Mouse (Mus musculus): ENCODE results near the gene Ephb2.
A peak's percentile ranks its signal among the peaks of the same experiment; 100 is the strongest.

Ephb2 gene

GRCm38 (mm10) chr4:136697325-136697724, 138.5 kb downstream of the Ephb2 start:
- no peak for DNase-seq

- peak; percentile 81 to 86 for DNase-seq
These were observed 139.3 kb downstream of the Ephb2 start for GRCm38 (mm10) chr4:136696381-136696925.

- no peak for DNase-seq
These were observed 140.1 kb downstream of the Ephb2 start for GRCm38 (mm10) chr4:136695696-136696095.

- no peak for DNase-seq
These were observed 145.8 kb downstream of the Ephb2 start for GRCm38 (mm10) chr4:136690034-136690433.

- DNase-seq, result no peak
These were observed 147.7 kb downstream of the Ephb2 start for GRCm38 (mm10) chr4:136688113-136688512.

GRCm38 (mm10) chr4:136685431-136685869, 150.3 kb downstream of the Ephb2 start:
- no peak for DNase-seq

GRCm38 (mm10) chr4:136684485-136684884, 151.3 kb downstream of the Ephb2 start:
- peak in 1 of 2 experiments; percentile 66 for DNase-seq

- DNase-seq, result no peak
These were observed 155.1 kb downstream of the Ephb2 start for GRCm38 (mm10) chr4:136680641-136681040.

GRCm38 (mm10) chr4:136679221-136679620, 156.6 kb downstream of the Ephb2 start:
- no peak for DNase-seq

GRCm38 (mm10) chr4:136678480-136678879, 157.3 kb downstream of the Ephb2 start:
- DNase-seq, result peak; percentile 97 to 98

- no peak for DNase-seq
These were observed 160.3 kb downstream of the Ephb2 start for GRCm38 (mm10) chr4:136675439-136675838.

GRCm38 (mm10) chr4:136672335-136673090, 163.3 kb downstream of the Ephb2 start:
- no peak for DNase-seq

- DNase-seq, result no peak
These were observed 168.0 kb downstream of the Ephb2 start for GRCm38 (mm10) chr4:136667757-136668156.

GRCm38 (mm10) chr4:136666002-136666401, 169.8 kb downstream of the Ephb2 start:
- DNase-seq, result peak; percentile 64 to 85

- peak; percentile 74 to 79 for DNase-seq
These were observed 170.7 kb downstream of the Ephb2 start for GRCm38 (mm10) chr4:136665068-136665467.

- DNase-seq, result no peak
These were observed 177.9 kb downstream of the Ephb2 start for GRCm38 (mm10) chr4:136657914-136658313.

GRCm38 (mm10) chr4:136653692-136654234, 182.0 kb downstream of the Ephb2 start:
- DNase-seq, result no peak

- DNase-seq, result peak; percentile 41 to 46
These were observed 182.8 kb downstream of the Ephb2 start for GRCm38 (mm10) chr4:136653019-136653418.

- peak; percentile 84 to 85 for DNase-seq
These were observed 183.3 kb downstream of the Ephb2 start for GRCm38 (mm10) chr4:136652528-136652910.

GRCm38 (mm10) chr4:136651882-136652527, 183.8 kb downstream of the Ephb2 start:
- DNase-seq, result peak; percentile 79 to 82

- peak; percentile 60 to 70 for DNase-seq
These were observed 184.4 kb downstream of the Ephb2 start for GRCm38 (mm10) chr4:136651357-136651811.

GRCm38 (mm10) chr4:136650261-136650660, 185.5 kb downstream of the Ephb2 start:
- DNase-seq, result no peak

GRCm38 (mm10) chr4:136649480-136650196, 186.2 kb downstream of the Ephb2 start:
- peak; percentile 59 to 71 for DNase-seq

All from cerebellum, postnatal 14 days (tissue).